Mouse (Mus musculus): ENCODE measurements around the gene Pds5b. TPM values are rescaled to one million over a fixed set of nuclear protein-coding genes. Genes with fewer than 3 reads are reported as not detected.
"Not testable (repeated sequence)": the region's sequence is repeated elsewhere in the genome, so short reads cannot be mapped to it uniquely, and the experiment has no call there.

The Pds5b gene
- polyA plus RNA-seq, 1 experiment from 2014 or later = 51.7 TPM

GRCm38 (mm10) chr5:150659425-150659824, 14.1 kb upstream of the Pds5b start:
- not testable (repeated sequence) for H3K4me2 ChIP-seq (replicated peaks; ENCODE audit: low read depth, low read length); ATAC-seq (ENCODE audit: low FRiP score); H3K9me3 ChIP-seq (ENCODE audit: control insufficient read depth, low read length); H3K4me3 ChIP-seq (ENCODE audit: low read depth, low read length); H3K27me3 ChIP-seq (ENCODE audit: control insufficient read depth, insufficient read depth, low read length); DNase-seq (ENCODE audit: low spot score); H3K36me3 ChIP-seq (ENCODE audit: control insufficient read depth, insufficient read depth, low read length); H3K27ac ChIP-seq (ENCODE audit: low read depth, low read length); H3K9ac ChIP-seq (ENCODE audit: low read depth, low read length); H3K4me1 ChIP-seq (replicated peaks; ENCODE audit: control insufficient read depth, insufficient read depth, low read length)
- WGBS = 97% methylated on average over 6 of the region's 6 CpGs

DNA sequence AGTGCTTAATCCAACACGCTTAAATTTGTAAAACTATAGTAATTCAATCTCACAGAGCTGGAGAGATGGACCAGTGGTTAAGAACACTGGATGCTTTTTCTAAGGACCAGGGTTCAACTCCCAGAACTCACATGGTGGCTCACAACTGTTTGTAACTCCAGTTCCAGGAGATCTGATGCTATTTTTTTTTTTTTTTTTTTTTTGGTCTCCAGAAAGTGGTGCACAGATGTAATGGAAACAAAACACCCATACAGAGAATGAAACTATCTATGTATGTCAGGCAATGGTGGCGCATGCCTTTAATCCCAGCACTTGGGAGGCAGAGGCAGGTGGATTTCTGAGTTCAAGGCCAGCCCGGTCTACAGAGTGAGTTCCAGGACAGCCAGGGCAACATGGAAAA, 13.2 kb upstream of the Pds5b start:
- not testable (repeated sequence) for H3K27me3 ChIP-seq (ENCODE audit: control insufficient read depth, insufficient read depth, low read length); H3K4me3 ChIP-seq (ENCODE audit: low read depth, low read length); DNase-seq (ENCODE audit: low spot score); H3K9ac ChIP-seq (ENCODE audit: low read depth, low read length); H3K9me3 ChIP-seq (ENCODE audit: control insufficient read depth, low read length); H3K27ac ChIP-seq (ENCODE audit: low read depth, low read length); H3K4me2 ChIP-seq (replicated peaks; ENCODE audit: low read depth, low read length); H3K4me1 ChIP-seq (replicated peaks; ENCODE audit: control insufficient read depth, insufficient read depth, low read length); H3K36me3 ChIP-seq (ENCODE audit: control insufficient read depth, insufficient read depth, low read length); ATAC-seq (ENCODE audit: low FRiP score)
- 98% methylated on average over 3 of the region's 3 CpGs for WGBS

DNA sequence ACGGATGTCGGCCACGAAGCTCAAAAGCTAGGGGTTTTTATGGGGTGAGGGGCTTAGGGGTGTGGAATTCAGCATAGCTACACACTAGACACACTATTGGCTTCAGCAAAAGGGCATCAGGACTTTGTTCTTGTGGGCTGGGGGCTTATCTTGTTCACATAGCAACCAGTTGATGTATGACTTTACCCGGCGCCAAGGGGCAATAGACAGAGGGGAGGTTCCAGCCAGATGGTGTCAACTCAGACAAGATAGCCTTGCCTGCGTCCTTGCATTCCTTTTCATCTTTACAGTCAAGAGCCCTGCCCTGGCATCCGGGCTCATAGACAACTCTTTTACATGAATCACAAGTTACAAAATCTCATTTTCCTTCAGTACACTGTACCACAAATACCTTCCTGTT, 9.6 kb upstream of the Pds5b start:
- not testable (repeated sequence) for H3K4me3 ChIP-seq (ENCODE audit: low read depth, low read length); H3K36me3 ChIP-seq (ENCODE audit: control insufficient read depth, insufficient read depth, low read length); DNase-seq (ENCODE audit: low spot score); H3K9me3 ChIP-seq (ENCODE audit: control insufficient read depth, low read length); ATAC-seq (ENCODE audit: low FRiP score); H3K4me2 ChIP-seq (replicated peaks; ENCODE audit: low read depth, low read length); H3K9ac ChIP-seq (ENCODE audit: low read depth, low read length); H3K27me3 ChIP-seq (ENCODE audit: control insufficient read depth, insufficient read depth, low read length); H3K27ac ChIP-seq (ENCODE audit: low read depth, low read length); H3K4me1 ChIP-seq (replicated peaks; ENCODE audit: control insufficient read depth, insufficient read depth, low read length)
- 95% methylated on average over 7 of the region's 7 CpGs for WGBS

DNA sequence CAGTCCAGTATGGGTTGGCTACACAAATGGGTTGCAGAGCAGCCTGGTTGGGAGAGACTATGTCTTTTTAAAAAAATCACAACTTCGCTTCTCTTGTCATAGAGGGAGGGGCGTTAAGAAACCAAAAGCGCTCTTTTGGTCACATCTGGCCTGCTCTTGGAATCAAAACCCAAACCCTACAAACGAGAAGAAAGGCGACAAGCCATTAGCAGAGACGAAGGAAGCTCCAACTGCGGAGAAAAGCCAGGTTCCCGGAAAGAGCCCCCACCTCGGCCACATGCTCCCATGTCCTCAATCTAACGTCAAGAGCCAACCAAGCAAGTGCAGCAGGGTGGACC, 8.8 kb upstream of the Pds5b start:
- no peaks in the 10 kb centered on the region for H3K27me3 ChIP-seq (ENCODE audit: control insufficient read depth, insufficient read depth, low read length)
- peak overlapping the region; percentile 92 for H3K9ac ChIP-seq (ENCODE audit: low read depth, low read length)
- DNase-seq (ENCODE audit: low spot score) (no peak), ATAC-seq (ENCODE audit: low FRiP score) (no peak)
- under 1% methylated on average over 10 of the region's 10 CpGs for WGBS
- H3K4me3 ChIP-seq (ENCODE audit: low read depth, low read length) = peak overlapping the region; percentile 97
- H3K27ac ChIP-seq (ENCODE audit: low read depth, low read length) = peak overlapping the region; percentile 94
- H3K4me1 ChIP-seq (replicated peaks; ENCODE audit: control insufficient read depth, insufficient read depth, low read length) = no peaks in the 10 kb centered on the region
- 0 out of 2 replicates have a peak, but pooled peaks cover 4% of the 10 kb centered on the region for H3K36me3 ChIP-seq (ENCODE audit: control insufficient read depth, insufficient read depth, low read length)
- H3K4me2 ChIP-seq (replicated peaks; ENCODE audit: low read depth, low read length) = peak overlapping the region; percentile 70
- H3K9me3 ChIP-seq (ENCODE audit: control insufficient read depth, low read length) = no peaks in the 10 kb centered on the region

GRCm38 (mm10) chr5:150665132-150665954, 8.2 kb upstream of the Pds5b start:
- peak overlapping the region; percentile 92 for H3K9ac ChIP-seq (ENCODE audit: low read depth, low read length)
- H3K36me3 ChIP-seq (ENCODE audit: control insufficient read depth, insufficient read depth, low read length) = 0 out of 2 replicates have a peak, but pooled peaks cover 4% of the 10 kb centered on the region
- H3K4me2 ChIP-seq (replicated peaks; ENCODE audit: low read depth, low read length) = peak overlapping the region; percentile 70
- H3K4me1 ChIP-seq (replicated peaks; ENCODE audit: control insufficient read depth, insufficient read depth, low read length) = no peaks in the 10 kb centered on the region
- ATAC-seq (ENCODE audit: low FRiP score) (peak; percentile 98), DNase-seq (ENCODE audit: low spot score) (peak; percentile 97)
- H3K9me3 ChIP-seq (ENCODE audit: control insufficient read depth, low read length) = no peaks in the 10 kb centered on the region
- peak overlapping the region; percentile 94 for H3K27ac ChIP-seq (ENCODE audit: low read depth, low read length)
- peak overlapping the region; percentile 97 for H3K4me3 ChIP-seq (ENCODE audit: low read depth, low read length)
- H3K27me3 ChIP-seq (ENCODE audit: control insufficient read depth, insufficient read depth, low read length) = no peaks in the 10 kb centered on the region
- WGBS = under 1% methylated on average over 50 of the region's 52 CpGs

- not testable (repeated sequence) for DNase-seq (ENCODE audit: low spot score); H3K9me3 ChIP-seq (ENCODE audit: control insufficient read depth, low read length); H3K4me1 ChIP-seq (replicated peaks; ENCODE audit: control insufficient read depth, insufficient read depth, low read length); H3K27me3 ChIP-seq (ENCODE audit: control insufficient read depth, insufficient read depth, low read length); H3K36me3 ChIP-seq (ENCODE audit: control insufficient read depth, insufficient read depth, low read length)
- 92% methylated on average over 8 of the region's 9 CpGs for WGBS
- peak; percentile 3; the same call in 1 of the 2 replicates for ATAC-seq (ENCODE audit: low FRiP score)
- Histone ChIP-seq H3K27ac (ENCODE audit: low read depth, low read length) (peak within 1 kb of the TSS; percentile 94), H3K4me3 (ENCODE audit: low read depth, low read length) (peak within 1 kb of the TSS; percentile 97), H3K9ac (ENCODE audit: low read depth, low read length) (peak within 1 kb of the TSS; percentile 92), H3K4me2 (replicated peaks; ENCODE audit: low read depth, low read length) (peak within 1 kb of the TSS; percentile 70)
Measured at GRCm38 (mm10) chr5:150666133-150666739, 7.3 kb upstream of the Pds5b start, which contains the start of gene N4bp2l2. Gene N4bp2l2 (minus strand): TSS chr5:150666183.

DNA sequence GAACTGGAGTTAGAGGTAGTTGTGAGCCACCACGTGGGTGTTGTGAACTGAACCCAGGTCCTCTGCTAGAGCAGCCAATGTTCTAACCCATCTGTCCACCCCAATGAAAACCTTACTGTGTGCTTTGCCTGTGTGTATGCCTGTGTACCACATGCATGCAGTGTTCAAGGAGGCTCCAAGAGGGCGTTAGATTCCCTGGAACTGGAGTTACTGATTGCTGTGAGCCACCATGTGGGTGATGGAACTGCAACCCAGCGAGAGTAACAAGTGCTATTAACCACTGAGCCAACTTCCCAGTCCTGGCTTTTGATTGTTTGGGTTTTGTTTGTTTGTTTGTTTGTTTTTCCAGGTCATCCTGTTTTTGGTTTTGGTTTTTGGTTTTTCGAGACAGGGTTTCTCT, 4.8 kb upstream of the Pds5b start:
- no peaks in the 10 kb centered on the region for H3K9me3 ChIP-seq (ENCODE audit: control insufficient read depth, low read length)
- no peak overlapping the region for H3K4me3 ChIP-seq (ENCODE audit: low read depth, low read length)
- no peak overlapping the region for H3K9ac ChIP-seq (ENCODE audit: low read depth, low read length)
- no peaks in the 10 kb centered on the region for H3K27me3 ChIP-seq (ENCODE audit: control insufficient read depth, insufficient read depth, low read length)
- no peaks in the 10 kb centered on the region for H3K36me3 ChIP-seq (ENCODE audit: control insufficient read depth, insufficient read depth, low read length)
- no peak overlapping the region for H3K27ac ChIP-seq (ENCODE audit: low read depth, low read length)
- H3K4me2 ChIP-seq (replicated peaks; ENCODE audit: low read depth, low read length) = no peak overlapping the region
- 63% methylated on average over 4 of the region's 4 CpGs for WGBS
- no peaks in the 10 kb centered on the region for H3K4me1 ChIP-seq (replicated peaks; ENCODE audit: control insufficient read depth, insufficient read depth, low read length)
- DNase-seq (ENCODE audit: low spot score) (no peak), ATAC-seq (ENCODE audit: low FRiP score) (no peak)

DNA sequence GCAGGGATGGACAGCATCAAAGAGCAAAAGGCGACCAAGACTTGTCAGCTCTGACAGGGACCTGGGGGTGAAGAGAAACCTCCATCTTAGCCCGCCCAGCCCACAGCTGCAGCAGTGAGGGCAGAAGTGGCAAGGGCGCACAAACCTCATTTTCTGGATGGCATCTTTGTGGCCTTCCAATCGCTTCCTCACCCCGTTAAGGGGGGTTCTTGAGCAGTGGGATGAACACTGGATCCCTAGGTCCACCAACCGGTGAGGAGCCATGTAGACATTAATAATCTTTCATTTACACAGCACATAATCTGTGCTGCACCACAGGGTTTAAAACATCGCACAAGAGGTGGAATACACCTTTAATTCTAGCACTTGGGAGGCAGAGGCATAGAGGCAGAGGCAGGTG, 1.2 kb upstream of the Pds5b start:
- Histone ChIP-seq H3K9ac (ENCODE audit: low read depth, low read length) (no peak overlapping the region), H3K27ac (ENCODE audit: low read depth, low read length) (no peak overlapping the region), H3K4me3 (ENCODE audit: low read depth, low read length) (no peak overlapping the region), H3K36me3 (ENCODE audit: control insufficient read depth, insufficient read depth, low read length) (no peaks in the 10 kb centered on the region), H3K4me2 (replicated peaks; ENCODE audit: low read depth, low read length) (no peak overlapping the region), H3K4me1 (replicated peaks; ENCODE audit: control insufficient read depth, insufficient read depth, low read length) (no peaks in the 10 kb centered on the region), H3K27me3 (ENCODE audit: control insufficient read depth, insufficient read depth, low read length) (no peaks in the 10 kb centered on the region), H3K9me3 (ENCODE audit: control insufficient read depth, low read length) (no peaks in the 10 kb centered on the region)
- 94% methylated on average over 7 of the region's 7 CpGs for WGBS
- ATAC-seq (ENCODE audit: low FRiP score) (no peak), DNase-seq (ENCODE audit: low spot score) (no peak)

Data from hindbrain, embryonic 11.5 days (tissue).